In genomic region chr8:3492901-3493844, GRCm38 (mm10) we compare ENCODE assay signal across 8 mouse cellular contexts. TPM values are rescaled to one million over a fixed set of nuclear protein-coding genes. Genes with fewer than 3 reads are reported as not detected.
DNase-seq lines count a peak whose midpoint lies in the region; ATAC-seq and TF ChIP-seq lines count a peak whose summit lies in the region.

TSS of gene Zfp358 (plus strand) at chr8:3493138.

- peak within 1 kb of the TSS; percentile 91 for H3K27ac ChIP-seq in forebrain, embryonic 16.5 days (ENCODE audit: low read length)
- H3K27ac ChIP-seq in lung, embryonic 15.5 days = peak within 1 kb of the TSS; percentile 82
- H3K27ac ChIP-seq in olfactory bulb, adult 2 months (ENCODE audit: insufficient read depth, low read depth, low read length) = peak within 1 kb of the TSS; percentile 60

- H3K4me3 ChIP-seq in E14TG2a.4 (replicated peaks; ENCODE audit: low read length) = peak within 1 kb of the TSS; percentile 91
- H3K4me3 ChIP-seq in forebrain, embryonic 16.5 days (replicated peaks; ENCODE audit: low read length) = peak within 1 kb of the TSS; percentile 94
- peak within 1 kb of the TSS; percentile 95 for H3K4me3 ChIP-seq in lung, embryonic 15.5 days
- peak within 1 kb of the TSS; percentile 96 for H3K4me3 ChIP-seq in olfactory bulb, adult 2 months (ENCODE audit: insufficient read depth, low read depth, low read length)

- under 1% methylated on average over 59 of the region's 64 CpGs for WGBS in forebrain, embryonic 16.5 days
- WGBS in lung, embryonic 15.5 days = under 1% methylated on average over 51 of the region's 64 CpGs
- WGBS in olfactory bulb, adult 2 months = under 1% methylated on average over 64 of the region's 64 CpGs

- TF ChIP-seq POLR2A in olfactory bulb, adult 2 months (IDR thresholded peaks at IDR 0.05; ENCODE audit: insufficient read depth, low read depth, low read length) = peak; percentile 79

- no peaks in the 10 kb centered on the region for H3K9me3 ChIP-seq in E14TG2a.4 (ENCODE audit: low read length)
- H3K9me3 ChIP-seq in forebrain, embryonic 16.5 days (ENCODE audit: control insufficient read depth, low read length) = no peaks in the 10 kb centered on the region; the same call in 1 of the 2 replicates
- H3K9me3 ChIP-seq in lung, embryonic 15.5 days = no peaks in the 10 kb centered on the region

- H3K27me3 ChIP-seq in E14TG2a.4 (ENCODE audit: insufficient read depth, low read length) = peaks cover 56% of the 10 kb centered on the region
- no peaks in the 10 kb centered on the region for H3K27me3 ChIP-seq in forebrain, embryonic 16.5 days (replicated peaks; ENCODE audit: control insufficient read depth, insufficient read depth, low read length)
- no peaks in the 10 kb centered on the region for H3K27me3 ChIP-seq in lung, embryonic 15.5 days

- H3K4me2 ChIP-seq in forebrain, embryonic 16.5 days (ENCODE audit: low read length) = peak within 1 kb of the TSS; percentile 58
- H3K4me2 ChIP-seq in lung, embryonic 15.5 days = peak within 1 kb of the TSS; percentile 66

- no peaks in the 10 kb centered on the region for H3K36me3 ChIP-seq in E14TG2a.4 (ENCODE audit: insufficient read depth, low read length)
- H3K36me3 ChIP-seq in forebrain, embryonic 16.5 days (ENCODE audit: control insufficient read depth, insufficient read depth) = peaks cover 19% of the 10 kb centered on the region
- peaks cover 34% of the 10 kb centered on the region for H3K36me3 ChIP-seq in lung, embryonic 15.5 days

- peak; percentile 59 for DNase-seq in heart, postnatal 25 days (ENCODE audit: low spot score)
- peak; percentile 28 to 73 for DNase-seq in layer of hippocampus, adult 18-20 months (ENCODE audit: low spot score in 2 of 2)
- DNase-seq in thymus, adult 18-20 months = peak; percentile 51 to 59

- ATAC-seq in cerebellum, adult (ENCODE audit: insufficient number of reproducible peaks, low FRiP score, low TSS enrichment) = peak; percentile 91
- ATAC-seq in forebrain, embryonic 16.5 days = peak; percentile 93
- ATAC-seq in lung, embryonic 15.5 days (ENCODE audit: borderline replicate concordance, extremely low read depth, low FRiP score, low TSS enrichment) = peak; percentile 93

- H3K4me1 ChIP-seq in E14TG2a.4 (replicated peaks; ENCODE audit: low read depth, low read length) = peaks cover 38% of the 10 kb centered on the region
- H3K4me1 ChIP-seq in forebrain, embryonic 16.5 days (replicated peaks; ENCODE audit: control insufficient read depth, insufficient read depth, low read length) = peaks cover 24% of the 10 kb centered on the region
- H3K4me1 ChIP-seq in lung, embryonic 15.5 days = peaks cover 7% of the 10 kb centered on the region
- H3K4me1 ChIP-seq in olfactory bulb, adult 2 months (ENCODE audit: control insufficient read depth, insufficient read depth, low read length) = peaks cover 11% of the 10 kb centered on the region

- no peak for TF ChIP-seq CTCF in E14TG2a.4 (conservative IDR thresholded peaks at IDR 0.05; ENCODE audit: low read length)
- no peak for TF ChIP-seq CTCF in olfactory bulb, adult 2 months (IDR thresholded peaks at IDR 0.05; ENCODE audit: insufficient read depth, low read depth, low read length)

- peak within 1 kb of the TSS; percentile 100 for H3K9ac ChIP-seq in forebrain, embryonic 16.5 days (replicated peaks; ENCODE audit: low read depth, low read length)
- peak within 1 kb of the TSS; percentile 100 for H3K9ac ChIP-seq in lung, embryonic 15.5 days

- intact Hi-C loops in heart, postnatal 25 days (cut with DNase I) = no loop called here

RNA-seq across cellular contexts. Expression of gene Zfp358, which starts in this region (rescaled TPM):
- 75.4 and 76.7 TPM in 2 replicates for polyA plus RNA-seq in forebrain, embryonic 16.5 days (2015; fragmentation: Nextera tagmentation; extraction: Ambion mirVana)
- total RNA-seq in heart, postnatal 25 days (2021) = 10 to 100 TPM; 27.2 to 28.6 TPM
- total RNA-seq in layer of hippocampus, adult 18-20 months (2021) = 10 to 100 TPM; 30.9 to 31.2 TPM
- polyA plus RNA-seq in lung, embryonic 15.5 days (2015; fragmentation: Nextera tagmentation; extraction: Ambion mirVana) = 44.6 and 45.2 TPM in 2 replicates
- not detected in 2 replicates for polyA plus RNA-seq in olfactory bulb, adult 2 months (2012; ENCODE audit: insufficient read depth, insufficient read length, low replicate concordance, missing spikeins)

Comparison
In these comparisons a context has a peak if more than half of its experiments do, and no peak if none do; other contexts are left out.
1. Peak in every context shown above with its lines: DNase-seq, ATAC-seq, H3K4me3 ChIP-seq and H3K27ac ChIP-seq.
2. RNA of gene Zfp358 (polyA plus RNA-seq): 75.4 to 76.7 TPM in forebrain, embryonic 16.5 days and 44.6 to 45.2 TPM in lung, embryonic 15.5 days; not detected in olfactory bulb, adult 2 months; every median in the first group is over 10 times any median in the second.